Mouse (Mus musculus): ENCODE measurements around the gene Rnasek. TPM values are rescaled to one million over a fixed set of nuclear protein-coding genes. Genes with fewer than 3 reads are reported as not detected.

Rnasek gene
- total RNA-seq, 2 experiments from 2014 or later = 291 TPM

DNA sequence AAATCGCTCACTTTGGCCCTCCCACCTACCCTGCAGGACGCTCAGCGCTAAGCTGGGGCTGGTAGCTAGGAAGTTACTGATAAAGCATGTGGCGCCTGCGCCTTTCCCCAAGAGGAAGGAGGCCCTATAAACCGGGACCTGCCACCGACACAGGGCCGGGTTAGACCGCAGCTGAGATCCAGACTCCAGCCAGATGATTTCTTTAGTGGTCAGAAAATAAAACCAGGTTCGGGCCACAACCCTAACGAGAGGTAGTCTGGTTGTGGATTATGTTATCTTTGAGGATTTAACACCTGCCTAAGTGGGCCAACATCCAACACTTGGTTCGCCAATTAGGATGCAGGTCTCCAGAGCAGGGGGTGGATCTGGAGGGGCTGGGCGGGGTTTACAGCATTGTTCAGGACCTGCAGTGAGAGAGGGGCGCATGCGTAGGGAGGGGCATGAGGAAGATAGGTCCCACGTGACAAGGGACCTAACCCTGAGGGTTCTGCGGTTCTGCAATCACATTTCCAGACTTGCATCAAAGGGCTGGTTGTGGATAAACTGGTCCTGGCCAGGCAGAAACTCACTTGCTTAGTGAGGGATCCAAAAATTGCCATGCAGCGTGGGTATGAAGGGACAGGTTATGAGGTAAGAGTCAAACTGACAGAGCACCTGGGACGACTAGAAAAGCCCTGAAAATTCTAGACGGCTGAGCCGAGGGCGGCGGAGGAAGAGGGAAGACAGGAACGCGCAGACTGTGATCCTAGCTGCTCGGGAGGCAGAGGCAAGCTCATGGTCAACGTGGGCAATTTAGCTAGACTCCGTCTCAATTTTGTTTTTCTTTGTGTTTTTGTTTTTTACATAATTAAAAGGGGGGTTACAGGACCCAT is 18.7 kb downstream of the Rnasek start, which contains the start of gene Slc16a13:
TSS of gene Slc16a13 (minus strand) at position 334 of the 872 bp plus-strand sequence.
- DNase-seq (ENCODE audit: low spot score in 2 of 2) = peak; percentile 96 to 98
- intact Hi-C loops (cut with DNase I) = no loop called here

DNA sequence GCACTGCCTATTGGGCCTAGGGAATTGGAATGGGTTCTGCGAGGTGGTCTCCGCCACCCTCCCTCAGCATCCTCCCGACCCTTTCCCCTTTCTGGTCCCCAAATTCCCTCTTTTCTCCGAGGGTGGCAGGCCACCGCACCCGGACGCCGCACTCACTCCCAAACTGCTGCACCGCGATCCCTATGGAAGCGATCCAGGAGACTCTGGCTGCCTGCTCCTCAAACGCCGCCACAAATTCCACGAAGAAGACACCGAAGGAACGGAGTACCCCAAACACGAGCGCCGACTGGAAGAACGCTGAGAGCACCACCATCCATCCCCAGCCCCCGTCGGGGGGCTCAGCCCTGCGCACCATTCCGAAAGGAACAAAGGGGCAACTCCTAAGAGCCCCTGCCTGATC is 19.3 kb downstream of the Rnasek start:
- intact Hi-C loops (cut with DNase I) = no loop called here
- DNase-seq (ENCODE audit: low spot score in 2 of 2) = no peak

DNA sequence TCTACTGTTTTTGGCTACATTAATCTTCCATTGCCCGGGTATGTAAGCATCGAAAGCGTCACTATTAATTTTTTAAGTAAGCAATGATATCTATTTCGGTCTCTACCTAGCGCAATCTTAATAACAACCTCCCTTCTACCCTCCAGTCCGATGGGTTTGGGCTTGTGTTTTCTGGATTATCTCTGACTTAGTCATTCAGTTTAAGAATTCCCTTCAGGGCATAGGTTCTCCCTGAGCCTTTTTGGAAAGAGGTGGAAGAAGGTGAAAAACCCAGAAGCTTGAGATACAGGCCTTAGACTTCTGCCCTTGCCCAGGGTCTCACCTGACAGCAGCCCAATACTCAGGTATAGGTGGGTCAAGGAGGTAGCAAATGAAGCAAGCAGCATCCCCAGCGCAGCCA is 19.8 kb downstream of the Rnasek start:
- no peak for DNase-seq (ENCODE audit: low spot score in 2 of 2)
- intact Hi-C loops (cut with DNase I) = no loop called here

DNA sequence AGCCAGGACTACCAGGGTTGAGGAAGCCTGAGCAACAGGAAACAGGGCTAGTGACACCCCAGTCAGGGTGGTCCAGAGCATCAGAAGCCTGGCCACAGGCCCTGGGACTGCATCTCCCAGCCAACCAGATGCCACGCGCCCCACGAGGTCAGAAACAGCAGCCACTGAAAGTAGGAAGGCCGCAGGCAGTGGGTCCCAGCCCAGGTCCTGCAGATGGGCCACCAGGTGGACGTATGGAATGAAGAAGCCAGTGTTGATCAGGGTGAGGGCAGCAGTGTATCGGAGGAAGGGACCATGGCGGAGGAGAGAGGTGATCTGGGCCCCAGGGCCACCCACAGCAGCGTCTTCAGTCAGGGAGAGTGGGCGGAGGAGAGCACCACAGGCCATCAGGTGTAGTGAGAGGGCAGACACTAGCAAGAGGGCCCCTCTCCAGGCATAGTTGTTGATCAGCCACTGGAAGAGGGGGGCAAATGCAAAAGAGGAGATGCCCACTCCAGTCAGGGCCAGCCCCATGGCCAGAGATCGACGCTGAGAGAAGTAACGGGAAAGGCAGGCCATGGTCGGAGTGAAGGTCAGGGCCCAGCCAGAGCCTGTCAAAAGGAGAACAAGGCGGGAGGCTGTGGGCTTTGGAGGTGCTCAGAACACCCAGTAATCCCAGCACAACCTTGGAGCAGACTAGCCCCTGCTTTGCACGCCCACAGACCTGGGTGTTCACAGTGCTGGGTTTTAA is 20.7 kb downstream of the Rnasek start:
- no peak for DNase-seq (ENCODE audit: low spot score in 2 of 2)
- intact Hi-C loops (cut with DNase I) = no loop called here

DNA sequence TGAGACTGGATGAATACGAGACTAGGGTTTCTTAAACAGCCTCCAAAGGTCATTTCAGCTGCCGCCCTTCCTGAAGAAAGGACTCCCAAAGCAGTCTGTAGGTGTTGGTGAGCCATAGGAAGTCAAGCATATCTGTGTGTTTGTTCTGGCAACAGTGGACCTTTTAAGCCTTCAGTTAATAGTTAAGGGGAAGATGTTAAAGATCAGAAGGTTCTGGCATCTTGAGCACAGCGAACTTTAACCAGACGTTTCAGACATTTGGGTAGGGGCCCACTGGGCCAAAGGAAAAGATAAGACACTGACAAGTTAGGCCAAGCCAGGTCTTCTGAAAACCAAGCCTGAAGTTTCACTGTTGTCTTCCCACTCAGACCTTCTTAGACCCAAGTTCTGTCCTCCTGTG is 21.6 kb downstream of the Rnasek start:
- DNase-seq (ENCODE audit: low spot score in 2 of 2) = no peak
- intact Hi-C loops (cut with DNase I) = no loop called here

DNA sequence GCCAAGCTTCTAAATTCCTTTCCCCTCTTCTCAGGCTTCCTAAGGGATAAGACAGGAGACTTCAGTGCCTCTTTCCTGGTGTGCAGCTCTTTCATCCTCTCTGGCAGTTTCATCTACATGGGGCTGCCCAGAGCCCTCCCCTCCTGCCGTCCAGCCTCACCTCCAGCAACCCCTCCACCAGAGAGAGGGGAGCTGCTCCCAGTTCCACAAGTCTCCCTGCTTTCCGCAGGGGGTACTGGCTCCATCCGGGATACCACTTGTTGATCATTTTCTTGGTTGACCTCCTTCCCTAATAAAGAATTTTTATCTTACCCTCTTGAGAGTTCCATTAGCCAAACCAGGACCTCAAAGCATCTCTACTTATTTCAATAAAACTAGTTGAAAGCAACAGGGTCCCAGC is 23.5 kb downstream of the Rnasek start:
- intact Hi-C loops (cut with DNase I) = no loop called here
- DNase-seq (ENCODE audit: low spot score in 2 of 2) = no peak

DNA sequence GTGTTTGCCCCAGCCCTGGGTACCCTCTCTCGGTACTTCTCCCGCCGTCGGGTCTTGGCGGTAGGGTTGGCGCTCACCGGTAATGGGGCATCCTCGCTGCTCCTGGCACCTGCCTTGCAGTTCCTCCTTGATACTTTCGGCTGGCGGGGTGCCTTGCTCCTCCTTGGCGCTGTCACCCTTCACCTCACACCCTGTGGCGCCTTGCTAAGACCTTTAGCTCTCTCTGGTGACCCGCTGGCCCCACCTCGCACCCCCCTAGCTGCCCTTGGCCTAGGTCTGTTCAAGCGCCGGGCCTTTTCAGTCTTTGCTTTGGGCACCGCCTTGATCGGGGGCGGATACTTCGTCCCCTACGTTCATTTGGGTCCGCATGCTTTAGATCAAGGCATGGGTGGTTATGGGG is 24.3 kb downstream of the Rnasek start:
- no peak for DNase-seq (ENCODE audit: low spot score in 2 of 2)
- intact Hi-C loops (cut with DNase I) = no loop called here

DNA sequence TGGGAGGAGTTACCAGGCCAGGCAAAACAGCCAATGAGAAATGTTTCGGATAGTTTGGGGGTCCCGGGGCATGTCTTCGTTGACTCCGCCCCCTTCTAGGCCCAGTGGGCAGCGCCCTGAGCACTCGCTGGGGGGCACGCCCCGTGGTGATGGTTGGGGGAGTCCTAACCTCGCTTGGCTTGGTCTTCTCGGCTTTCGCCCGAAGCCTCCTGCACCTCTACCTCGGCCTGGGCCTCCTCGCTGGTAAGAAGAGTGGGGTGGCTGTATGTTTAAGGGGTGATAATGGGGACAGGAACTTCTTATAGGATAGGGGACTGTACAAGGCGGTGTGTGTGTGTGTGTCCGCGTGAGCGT is 24.8 kb downstream of the Rnasek start:
- no peak for DNase-seq (ENCODE audit: low spot score in 2 of 2)
- intact Hi-C loops (cut with DNase I) = loop anchor here (5.0 kb wide), 2 partner anchors 158 to 283 kb away; no protein-coding TSS in a partner anchor

DNA sequence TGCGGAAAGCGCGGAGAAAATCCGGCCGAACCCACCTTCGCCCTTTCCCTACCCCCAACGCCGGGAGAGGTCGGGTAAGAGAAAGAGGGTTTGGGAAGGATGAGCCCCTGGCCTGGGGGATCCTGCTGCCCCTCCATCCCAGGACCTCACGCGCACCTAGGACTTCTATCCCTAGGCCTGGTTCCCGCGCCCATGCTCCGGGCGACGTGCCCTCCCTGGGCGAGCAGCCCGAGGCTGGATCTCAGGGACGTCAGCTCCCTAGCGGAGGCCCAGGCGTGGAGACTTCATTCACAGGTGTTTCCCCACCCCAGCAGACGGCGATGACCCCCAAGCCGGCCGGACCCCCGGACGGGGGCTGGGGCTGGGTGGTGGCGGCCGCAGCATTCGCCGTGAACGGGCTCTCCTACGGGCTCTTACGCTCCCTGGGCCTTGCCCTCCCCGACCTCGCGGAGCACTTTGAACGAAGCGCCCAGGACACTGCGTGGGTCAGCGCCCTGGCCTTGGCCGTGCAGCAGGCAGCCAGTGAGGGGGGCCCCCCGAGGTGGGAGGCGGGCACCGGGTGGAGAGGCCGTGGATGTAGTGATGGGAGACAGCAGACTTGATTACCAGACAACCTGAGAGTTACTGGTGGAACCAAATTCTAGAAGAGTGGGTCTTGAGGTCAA is 25.3 kb downstream of the Rnasek start:
- intact Hi-C loops (cut with DNase I) = loop anchor here (5.0 kb wide), 2 partner anchors 157 to 282 kb away; no protein-coding TSS in a partner anchor
- no peak for DNase-seq (ENCODE audit: low spot score in 2 of 2)

DNA sequence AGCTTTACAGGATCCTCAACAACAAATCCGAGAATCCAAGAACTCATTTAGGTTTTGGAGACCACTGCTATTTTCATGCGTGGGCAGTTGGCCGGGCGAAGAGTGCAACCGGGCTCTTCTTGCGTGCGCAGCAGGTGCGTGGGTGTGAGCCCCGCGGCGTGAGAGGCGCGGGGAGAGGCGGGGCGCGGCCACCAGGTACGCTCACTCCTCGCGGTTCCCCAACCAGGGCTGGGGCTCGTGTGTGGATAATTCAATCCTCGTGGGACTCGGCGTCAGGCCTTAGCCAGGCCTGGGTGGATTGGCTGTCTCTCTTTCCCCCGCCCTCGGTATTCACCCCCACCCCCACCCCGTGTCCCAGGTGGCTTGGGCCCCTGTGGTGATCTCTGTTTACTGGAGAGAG is 25.9 kb downstream of the Rnasek start:
- peak in 1 of 2 experiments; percentile 70 for DNase-seq (ENCODE audit: low spot score in 2 of 2)
- intact Hi-C loops (cut with DNase I) = loop anchor here (5.0 kb wide), 2 partner anchors 156 to 281 kb away; no protein-coding TSS in a partner anchor

DNA sequence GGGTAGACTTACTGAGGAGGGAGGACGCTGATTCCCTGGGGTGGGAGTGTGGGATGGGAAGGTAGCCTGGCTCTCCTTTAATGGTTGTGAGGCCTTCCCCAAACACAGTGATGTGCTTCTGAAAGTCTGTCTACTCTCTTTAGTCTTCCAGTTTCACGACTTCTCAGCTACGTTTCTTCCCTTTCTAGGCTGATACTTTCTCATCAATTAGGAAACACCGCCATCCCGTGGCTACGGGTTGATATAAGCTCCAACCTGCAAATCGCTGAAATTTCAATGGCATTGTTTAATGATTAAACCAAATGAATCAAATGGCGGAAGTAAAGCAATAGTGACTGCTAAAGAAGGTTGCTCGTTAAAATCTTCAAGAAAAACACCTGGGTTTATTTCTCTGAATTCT is 26.7 kb downstream of the Rnasek start:
- peak; percentile 74 to 79 for DNase-seq (ENCODE audit: low spot score in 2 of 2)

DNA sequence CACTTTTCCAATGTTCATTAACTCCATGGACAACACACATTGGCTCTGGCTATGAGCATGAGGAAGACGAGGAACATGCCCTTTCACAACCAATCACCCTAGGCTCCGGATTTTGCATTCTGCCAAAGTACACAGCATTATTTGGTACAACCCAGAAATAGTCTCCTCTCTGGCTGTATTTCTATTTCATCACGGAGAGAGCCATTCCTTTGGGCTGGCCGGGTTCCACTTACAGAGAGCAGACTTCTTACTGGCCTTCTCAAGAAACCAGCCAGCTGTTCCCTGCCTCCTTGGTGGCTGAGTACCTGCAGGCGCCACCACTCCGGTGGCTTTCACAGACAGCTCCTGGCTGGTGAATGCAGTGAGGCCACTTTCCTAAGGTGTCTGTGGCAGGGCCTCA is 27.2 kb downstream of the Rnasek start, which contains the start of gene Slc16a11:
TSS of gene Slc16a11 (plus strand) at position 330 of the 400 bp plus-strand sequence.
- DNase-seq (ENCODE audit: low spot score in 2 of 2) = no peak
- intact Hi-C loops (cut with DNase I) = loop anchor here (5.0 kb wide), 2 partner anchors 155 to 280 kb away; no protein-coding TSS in a partner anchor

More for the DNA sequence above, 26.7 kb downstream of the Rnasek start:
- intact Hi-C loops (cut with DNase I) = loop anchor here (5.0 kb wide), 2 partner anchors 156 to 281 kb away; no protein-coding TSS in a partner anchor

DNA sequence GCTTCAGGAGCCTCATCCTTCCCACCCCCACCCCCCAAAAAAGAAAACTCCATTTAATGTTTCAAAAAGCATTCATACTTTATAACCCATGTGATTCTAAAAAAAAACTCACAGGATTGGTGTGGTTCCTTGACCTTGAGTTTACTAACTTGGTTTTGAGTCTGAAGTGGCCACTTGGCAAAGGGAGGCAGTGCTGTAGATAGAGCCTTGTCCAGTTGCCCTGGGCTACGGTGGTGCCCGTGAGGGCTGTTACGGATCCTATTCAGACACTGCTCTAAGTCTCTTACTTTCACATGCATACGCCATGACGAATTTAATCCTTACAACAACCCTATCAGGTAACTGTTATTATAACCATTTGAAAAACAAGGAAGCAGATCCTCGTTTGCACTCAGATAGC is 27.7 kb downstream of the Rnasek start:
- intact Hi-C loops (cut with DNase I) = loop anchor here (5.0 kb wide), 2 partner anchors 155 to 280 kb away; no protein-coding TSS in a partner anchor
- DNase-seq (ENCODE audit: low spot score in 2 of 2) = no peak

DNA sequence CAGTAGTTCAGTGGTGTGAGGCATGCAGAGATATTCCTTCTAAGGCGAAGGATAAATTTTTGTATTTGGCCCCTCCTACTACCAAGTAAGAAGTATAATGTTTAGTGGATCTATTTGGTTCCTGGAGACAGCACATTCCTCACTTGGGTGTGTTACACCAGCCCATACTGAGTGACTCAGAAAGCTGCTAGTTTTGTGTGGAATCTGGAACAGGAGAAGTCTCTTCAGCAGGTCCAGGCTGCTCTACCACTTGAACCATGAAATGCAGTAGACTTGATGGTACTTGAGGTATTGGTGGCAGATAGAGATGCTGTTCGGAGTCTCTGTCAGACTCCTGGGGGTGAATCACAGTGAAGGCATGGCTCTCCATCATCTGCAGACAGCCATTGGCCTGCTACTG is 29.0 kb downstream of the Rnasek start:
- intact Hi-C loops (cut with DNase I) = loop anchor here (5.0 kb wide), 2 partner anchors 153 to 278 kb away; no protein-coding TSS in a partner anchor
- DNase-seq (ENCODE audit: low spot score in 2 of 2) = no peak

DNA sequence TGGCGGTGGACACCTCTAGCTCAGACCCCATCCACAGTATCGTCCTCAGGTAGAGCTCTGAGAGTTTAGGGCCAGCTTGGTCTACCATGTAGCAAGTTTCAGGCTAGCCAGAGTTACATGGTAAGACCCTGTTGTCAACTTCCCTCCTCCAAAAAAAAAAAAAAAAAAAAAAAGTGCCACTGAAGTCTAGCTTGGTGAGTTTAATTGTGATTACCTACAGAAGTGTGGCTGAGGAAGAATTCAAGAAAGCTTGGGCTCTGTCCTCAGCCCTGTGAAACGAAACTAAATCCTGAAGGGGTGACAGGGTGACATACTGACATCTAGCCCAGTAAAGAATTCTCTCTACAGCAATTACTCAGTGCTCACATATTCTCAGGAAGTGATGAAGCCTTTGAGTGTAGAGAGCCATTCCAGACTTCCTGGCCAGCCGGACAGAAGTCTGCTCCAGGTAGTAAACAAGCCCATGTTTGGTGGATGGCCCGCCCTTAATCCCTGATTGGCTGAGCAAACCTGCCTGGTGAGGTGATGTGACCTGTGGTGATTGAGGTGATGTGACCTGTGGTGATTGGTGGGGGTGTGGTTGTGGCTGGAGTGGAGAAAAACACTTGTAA is 30.8 kb downstream of the Rnasek start:
- intact Hi-C loops (cut with DNase I) = no loop called here

DNA sequence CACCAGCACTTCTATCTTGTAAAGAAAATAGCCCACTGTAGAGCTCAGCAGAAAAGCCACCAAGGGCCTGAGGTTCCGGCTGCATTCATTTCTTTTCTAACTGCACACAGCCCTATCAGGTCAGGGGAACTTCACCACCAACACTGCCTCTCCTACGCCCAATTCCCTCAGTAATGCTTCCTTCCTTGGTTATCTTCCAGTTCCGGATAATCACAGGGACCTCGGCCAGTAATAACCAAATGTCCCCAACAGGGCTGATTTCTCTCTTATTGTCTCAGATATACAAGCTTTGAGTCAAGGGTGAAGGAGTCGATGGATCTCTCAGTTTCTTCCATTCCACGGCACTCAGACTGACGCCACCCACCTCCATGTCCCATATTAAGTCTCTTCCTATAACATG is 32.4 kb downstream of the Rnasek start:
- intact Hi-C loops (cut with DNase I) = no loop called here
- DNase-seq (ENCODE audit: low spot score in 2 of 2) = no peak

More for the DNA sequence above, 30.8 kb downstream of the Rnasek start:
- no peak for DNase-seq (ENCODE audit: low spot score in 2 of 2)

DNA sequence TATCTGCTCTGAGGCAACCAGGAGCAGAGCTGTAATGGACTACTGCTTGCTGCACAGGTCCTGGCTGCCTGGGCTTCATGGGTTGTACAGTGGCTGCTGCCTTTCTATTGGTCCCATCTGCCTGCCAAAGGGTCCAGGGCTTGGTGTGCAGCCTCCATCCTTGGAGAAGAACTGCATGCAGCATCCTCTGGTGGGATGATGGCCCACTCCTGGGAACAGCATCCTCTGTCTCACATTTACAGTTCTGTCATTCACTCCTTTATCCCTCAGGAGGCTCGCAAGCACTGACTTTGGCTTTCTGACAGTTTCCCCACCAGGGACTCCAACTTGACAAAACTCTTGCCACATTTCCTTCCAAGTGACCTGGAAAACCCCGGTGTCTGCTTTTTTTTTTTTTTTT is 32.8 kb downstream of the Rnasek start:
- no peak for DNase-seq (ENCODE audit: low spot score in 2 of 2)
- intact Hi-C loops (cut with DNase I) = no loop called here

DNA sequence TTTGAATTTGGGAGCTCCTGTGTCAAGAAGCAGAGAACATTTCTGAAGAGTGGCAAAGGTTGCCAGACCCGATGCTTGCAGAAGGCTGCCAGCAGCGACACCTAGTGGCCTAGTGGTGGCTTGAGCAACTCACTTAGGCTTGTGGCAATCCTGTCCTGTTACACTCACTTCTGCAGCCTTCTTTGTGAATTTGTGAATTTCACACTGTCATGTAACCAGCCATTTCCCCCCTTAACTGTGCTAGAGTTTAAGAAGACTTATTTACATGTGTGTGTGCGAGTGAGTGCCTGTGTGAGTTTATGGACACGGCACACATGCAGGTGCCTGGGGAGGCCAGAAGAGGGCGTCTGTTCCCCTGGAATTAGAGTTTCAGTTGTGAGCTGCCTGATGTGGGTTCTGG is 38.0 kb downstream of the Rnasek start:
- intact Hi-C loops (cut with DNase I) = loop anchor here (1.0 kb wide), 1 partner anchor 127 kb away; no protein-coding TSS in a partner anchor

DNA sequence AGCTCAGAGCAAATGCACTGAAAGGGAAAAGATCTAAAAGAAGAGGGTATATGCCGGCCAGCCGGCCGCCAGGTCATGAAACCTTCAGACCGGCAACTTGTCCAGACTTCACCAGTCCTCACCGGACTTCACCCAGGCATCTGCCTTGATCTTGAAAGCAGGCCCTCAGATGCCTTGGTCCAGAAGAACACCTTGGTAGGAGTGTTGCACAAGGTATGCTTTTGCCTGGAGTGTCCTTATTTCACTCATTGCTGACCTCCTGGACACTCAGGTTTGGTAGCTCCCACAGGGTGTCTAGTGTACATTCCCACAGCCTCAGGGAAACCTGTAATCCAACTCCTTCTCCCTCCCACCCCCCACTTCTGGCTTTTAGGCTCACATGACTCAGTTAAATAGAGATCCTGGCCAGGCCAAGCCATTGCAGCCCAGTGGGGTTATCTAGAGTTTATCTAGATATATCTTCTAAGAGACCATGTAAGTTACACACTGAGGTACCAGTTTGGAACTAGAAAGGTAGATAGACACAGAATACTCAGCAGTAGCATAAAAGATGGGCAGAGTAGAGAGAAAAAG is 39.5 kb downstream of the Rnasek start:
- no peak for DNase-seq (ENCODE audit: low spot score in 2 of 2)
- intact Hi-C loops (cut with DNase I) = no loop called here

More for the DNA sequence above, 38.0 kb downstream of the Rnasek start:
- DNase-seq (ENCODE audit: low spot score in 2 of 2) = peak; percentile 78 to 89
